Mouse (Mus musculus) urinary bladder, postnatal 25 days (tissue): Measurements from ENCODE around the gene Cfap43.

Experiments used
- DNase-seq: peaks from one replicate; pipeline ENCODE4 v3.0.0; 2022; ENCODE audit warnings: low spot score

The Cfap43 gene

DNA sequence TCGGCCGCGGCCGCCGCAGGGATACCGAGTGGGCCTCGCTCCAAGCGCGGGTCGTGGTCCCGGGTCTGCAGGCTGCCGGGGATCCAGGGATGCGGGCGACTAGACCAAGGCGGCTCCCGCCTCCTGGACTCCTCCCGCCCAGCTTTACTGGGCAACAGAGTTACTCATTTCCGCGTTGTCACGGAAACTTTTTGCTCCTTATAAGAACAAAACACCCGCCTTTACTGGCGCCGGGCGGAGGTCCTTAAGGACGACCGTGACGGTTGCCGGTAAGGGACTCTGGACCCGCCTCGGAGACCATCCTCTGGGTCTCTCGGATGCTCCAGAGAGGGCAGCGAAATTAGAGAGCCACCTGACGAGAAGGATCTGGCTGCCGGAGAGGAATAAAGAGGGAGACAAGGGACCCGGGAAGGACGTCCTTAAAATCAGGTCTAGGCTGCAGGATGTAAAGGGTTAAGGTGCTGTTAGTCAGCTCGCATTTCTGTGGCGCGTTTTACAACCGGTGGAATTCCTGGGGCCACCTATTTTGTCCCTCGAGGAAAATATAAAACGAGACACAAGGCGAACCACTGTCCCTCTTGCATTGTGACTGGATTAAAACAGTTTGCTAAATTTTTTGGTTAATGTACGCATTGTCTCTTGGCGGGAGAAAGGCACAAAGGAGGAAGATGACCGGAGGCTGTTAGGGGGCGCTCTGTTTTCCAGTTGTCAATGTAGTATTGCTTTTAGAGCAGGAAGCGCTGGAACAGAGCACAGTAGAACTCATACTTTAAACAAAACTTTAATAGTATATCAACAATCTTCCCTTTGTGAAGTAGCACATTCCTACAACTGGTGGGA, at the start of gene Cfap43, which contains the start of gene Itprip:
Cfap43 (minus strand) TSS at position 162 of the 840 bp plus-strand sequence.
Itprip (minus strand) TSS at position 174 of the 840 bp plus-strand sequence.
- peak; percentile 75 for DNase-seq

DNA sequence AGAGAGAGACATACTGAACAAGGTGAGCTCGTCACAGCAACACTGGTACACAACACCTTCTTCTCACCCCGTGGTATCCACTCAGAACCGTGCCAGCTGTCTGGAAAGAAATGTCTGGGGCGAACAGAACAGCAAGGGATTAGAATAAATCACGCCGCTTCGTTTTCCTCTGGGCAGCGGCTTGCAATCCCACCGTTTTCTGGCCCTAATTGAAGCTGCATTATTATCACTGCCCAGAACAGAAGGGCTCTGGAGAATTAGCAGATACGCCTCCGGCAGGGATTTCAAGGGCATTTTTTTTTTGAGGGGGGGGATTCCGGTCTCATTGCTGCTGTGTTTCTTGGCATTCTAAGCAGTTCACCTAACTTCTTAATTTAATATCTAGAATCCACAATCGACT, 39.1 kb upstream of the Cfap43 start:
- no peak for DNase-seq

DNA sequence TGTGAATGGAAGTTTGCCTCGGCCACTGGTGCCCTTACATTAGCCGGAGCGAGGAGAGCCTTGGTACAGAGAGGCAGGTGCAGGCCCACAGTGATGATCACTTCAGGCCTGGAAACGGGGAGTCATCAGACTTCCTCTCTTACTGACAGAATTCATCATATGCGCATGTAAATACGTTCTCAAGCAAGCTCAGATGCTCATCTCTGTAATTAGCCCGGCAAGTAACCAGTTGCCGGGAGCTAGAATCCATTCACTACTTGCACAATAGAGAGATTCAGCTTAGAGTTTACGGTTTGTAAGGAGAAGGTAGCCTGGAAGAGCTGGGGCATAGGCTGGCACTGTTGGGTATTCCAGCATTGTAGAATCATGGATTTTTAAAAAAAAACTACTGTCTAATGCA, 34.1 kb upstream of the Cfap43 start:
- DNase-seq = no peak

DNA sequence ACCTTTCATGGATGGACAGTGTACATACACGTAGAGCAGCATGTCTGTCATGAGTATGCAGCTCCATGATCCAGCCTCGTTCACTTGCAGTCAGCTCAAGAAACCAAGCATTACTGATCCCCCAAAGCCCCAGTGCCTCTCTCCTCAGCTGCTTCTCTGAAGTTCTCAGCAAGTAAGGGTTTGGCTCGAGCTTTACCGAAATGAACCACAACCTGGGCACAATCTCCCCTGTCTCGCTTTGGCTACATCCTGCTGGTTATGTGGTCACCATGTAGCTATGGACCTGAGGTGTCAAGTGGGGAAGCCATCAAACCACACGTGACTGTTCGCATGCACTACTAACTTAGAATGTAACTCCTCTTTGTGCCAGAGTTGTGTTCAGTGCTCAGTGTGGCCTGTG, 31.9 kb upstream of the Cfap43 start:
- DNase-seq = no peak

DNA sequence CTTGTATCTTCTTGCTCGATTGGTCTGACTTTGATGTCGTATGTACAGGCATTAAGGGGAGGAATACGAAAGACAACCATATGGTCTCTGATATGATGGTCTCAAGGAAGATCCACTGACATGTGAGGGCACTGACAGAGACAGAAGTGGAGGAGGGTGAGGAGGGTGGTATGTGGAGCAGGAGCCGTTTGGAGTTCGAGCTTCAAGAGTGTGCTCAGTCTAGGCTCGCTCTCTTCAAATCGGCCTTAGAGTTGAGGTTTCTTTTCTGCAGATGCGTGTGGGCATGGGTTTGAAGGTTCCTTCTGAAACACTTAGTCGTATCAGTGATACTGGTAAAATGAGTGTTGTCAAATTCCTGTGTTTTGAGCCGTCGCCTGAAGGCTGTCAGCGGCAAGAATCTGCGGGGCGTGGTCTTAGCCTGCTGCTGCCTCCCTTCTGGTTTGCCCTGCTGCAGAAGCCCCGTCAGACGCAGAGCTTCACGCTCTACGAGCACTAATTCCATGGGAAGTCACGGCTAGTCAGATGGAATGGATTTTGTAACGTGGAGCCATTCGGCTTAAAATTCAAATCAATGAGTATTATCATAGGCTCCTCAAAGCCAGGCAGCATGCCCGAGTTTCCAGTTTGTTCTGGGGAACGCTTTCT, 27.9 kb upstream of the Cfap43 start:
- DNase-seq = no peak

DNA sequence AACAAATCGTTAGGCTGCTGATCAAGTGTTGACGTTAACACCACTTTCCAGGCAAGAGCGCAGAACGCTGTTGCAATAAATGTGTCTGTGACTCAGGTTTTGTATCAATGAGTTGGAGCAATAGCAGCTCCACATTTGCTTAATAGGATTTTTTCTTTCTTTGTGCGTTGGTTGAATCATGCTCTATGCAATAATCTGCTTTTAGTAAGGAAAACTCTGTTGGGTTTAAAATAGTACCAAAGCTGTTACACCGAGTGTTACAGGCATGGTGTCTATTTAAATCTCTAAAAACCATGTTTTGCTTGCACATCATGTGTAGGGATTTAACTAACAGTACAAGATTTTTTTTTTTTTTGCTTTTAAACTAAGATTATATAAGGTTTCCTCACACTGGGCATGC, 20.3 kb upstream of the Cfap43 start:
- no peak for DNase-seq

DNA sequence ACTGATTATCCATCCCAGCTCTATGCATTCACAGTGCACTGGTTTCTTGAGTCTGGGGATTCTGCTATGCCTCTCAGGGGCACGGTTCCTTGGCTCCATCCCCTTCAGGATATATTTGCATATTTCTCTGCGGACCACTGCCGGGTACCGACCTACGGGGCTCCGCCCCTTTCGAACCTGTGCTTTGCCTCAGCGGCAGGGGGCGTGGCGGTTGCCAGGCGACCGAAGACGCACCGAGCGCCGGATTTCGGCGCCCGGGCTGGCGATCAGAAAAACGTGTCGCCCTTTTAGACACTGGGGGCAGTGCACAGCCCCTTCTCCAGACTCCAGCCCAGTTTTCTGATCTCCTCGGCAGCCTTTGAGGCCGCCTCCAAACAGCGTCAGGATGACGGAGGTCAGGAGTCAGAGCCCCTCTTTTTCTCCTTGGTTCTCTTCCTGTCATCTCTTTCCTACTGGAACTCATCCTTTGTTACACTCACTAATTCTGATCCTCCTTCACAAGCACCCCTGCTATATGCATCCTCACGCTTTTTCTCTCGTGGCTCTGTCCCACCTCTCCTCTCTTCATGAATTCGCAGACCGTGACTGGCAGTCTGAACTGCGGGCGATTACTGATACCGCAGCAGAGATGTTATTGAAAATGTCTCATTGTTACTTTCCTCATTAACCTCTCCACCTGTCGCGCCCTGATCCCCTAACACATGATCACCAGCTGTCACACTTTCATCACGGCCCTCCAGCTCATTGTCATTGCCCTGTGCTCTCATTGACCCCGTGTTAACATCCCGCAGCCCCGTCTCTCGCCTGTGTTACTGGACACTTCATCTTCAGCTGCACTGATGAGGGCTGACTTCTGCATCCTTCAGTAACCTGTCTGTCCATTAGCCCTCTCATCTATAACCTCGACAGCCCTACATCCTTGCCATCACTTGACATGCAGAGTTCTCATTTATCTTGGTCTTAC, 18.6 kb upstream of the Cfap43 start, which contains the start of gene Cfap58:
Cfap58 (plus strand) TSS at position 233 of the 964 bp plus-strand sequence.
- DNase-seq = peak; percentile 42

DNA sequence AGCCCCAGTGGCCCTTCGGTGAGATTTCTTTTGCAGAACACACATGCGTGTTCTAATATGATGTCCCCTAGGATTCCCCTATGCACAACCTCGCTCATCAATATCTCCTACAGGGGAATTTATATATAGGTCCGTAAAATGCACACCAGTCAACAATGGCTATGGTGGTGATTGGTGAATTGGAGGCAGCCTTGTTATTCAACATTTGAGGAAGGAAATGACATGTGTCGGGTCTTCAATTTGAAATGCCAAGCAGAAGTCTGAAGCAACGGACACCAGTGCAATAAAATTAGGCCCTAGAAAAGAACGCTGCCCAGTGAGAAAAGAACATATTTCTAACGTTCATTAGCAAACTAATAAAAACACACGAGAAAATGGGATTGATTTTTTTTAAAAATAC, 17.9 kb upstream of the Cfap43 start:
- no peak for DNase-seq

DNA sequence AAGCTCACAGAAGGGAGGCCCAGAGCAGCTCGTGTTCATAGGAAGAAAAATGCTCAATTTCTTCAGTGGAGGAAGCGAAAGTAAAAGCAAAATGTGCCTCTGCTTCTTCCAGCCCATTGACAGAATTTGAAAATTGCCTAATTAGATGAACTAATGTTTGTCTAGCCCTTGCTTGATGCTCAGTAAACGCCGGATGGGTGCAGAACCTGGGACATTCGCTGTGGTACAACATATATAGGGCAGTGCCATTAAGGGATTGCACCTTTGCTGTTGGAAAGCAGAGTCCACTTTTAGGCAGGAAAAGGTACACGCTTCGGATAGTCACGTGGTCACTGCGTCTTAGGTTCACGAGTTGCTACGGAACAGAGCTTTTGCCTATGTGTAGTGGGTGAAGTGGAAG, 17.4 kb upstream of the Cfap43 start:
- DNase-seq = no peak

DNA sequence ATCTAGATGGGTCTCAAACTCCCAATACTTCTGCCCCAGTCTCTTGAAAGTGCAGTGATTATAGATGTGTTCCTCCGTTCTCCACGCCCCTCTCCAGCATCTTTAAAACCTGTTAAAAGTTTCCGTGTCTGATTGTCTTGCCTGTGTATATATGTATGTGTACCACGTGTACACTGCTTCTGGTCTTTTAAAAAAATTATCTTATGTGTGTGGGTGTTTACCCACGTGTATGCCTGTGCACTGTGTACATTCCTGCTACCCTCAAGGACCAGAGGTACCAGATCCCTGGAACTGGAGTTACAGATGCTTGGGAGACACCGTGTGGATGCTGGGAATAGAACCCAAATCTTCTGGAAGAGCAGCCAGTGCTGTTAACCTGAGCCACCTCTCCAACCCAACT, 16.4 kb upstream of the Cfap43 start:
- DNase-seq = no peak

DNA sequence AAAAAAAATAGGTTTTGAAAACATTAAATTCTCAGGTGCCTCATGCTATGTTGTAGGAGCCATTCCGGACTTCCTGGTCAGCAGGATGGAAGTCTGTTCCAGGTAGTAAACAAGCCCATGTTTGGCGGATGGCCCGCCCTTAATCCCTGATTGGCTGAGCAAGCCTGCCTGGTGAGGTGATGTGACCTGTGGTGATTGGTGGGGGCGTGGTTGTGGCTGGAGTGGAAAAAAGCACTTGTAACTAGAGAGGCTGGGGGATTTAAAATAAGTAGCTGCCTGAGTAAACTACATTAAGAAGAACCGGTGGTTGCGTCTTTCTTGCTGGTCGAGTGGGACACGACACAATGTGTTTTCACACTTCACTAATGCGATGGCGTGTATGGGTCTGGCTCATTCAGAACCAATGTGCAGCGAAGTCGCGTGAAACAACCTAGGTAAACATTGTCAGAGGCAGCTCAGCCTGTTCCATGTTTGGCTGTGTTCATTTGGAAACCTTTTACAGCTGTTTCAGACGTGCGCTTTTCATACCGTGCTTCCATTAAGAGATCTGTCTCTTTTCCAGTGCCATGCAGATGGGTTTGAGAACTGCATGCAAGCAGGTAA, 15.7 kb upstream of the Cfap43 start:
- DNase-seq = no peak

DNA sequence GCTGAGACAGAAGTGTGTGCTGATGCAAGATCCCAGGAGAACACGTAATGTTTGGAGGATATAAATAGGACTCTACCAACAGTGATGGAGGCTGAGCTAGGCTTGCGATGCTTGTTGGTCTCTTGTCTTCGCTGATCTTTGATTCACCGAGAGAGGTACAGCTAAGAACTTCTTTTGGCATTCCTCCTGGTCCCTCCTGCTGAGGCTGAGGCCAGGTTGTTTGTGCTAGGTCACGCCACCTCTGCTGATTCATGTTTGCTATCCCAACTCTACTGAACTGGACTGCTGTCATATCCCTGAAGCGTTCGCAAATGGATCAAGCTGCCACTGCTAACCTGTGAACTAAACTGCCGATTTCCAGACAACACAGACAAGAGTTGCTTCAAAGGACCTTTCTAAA, 15.1 kb upstream of the Cfap43 start:
- no peak for DNase-seq

DNA sequence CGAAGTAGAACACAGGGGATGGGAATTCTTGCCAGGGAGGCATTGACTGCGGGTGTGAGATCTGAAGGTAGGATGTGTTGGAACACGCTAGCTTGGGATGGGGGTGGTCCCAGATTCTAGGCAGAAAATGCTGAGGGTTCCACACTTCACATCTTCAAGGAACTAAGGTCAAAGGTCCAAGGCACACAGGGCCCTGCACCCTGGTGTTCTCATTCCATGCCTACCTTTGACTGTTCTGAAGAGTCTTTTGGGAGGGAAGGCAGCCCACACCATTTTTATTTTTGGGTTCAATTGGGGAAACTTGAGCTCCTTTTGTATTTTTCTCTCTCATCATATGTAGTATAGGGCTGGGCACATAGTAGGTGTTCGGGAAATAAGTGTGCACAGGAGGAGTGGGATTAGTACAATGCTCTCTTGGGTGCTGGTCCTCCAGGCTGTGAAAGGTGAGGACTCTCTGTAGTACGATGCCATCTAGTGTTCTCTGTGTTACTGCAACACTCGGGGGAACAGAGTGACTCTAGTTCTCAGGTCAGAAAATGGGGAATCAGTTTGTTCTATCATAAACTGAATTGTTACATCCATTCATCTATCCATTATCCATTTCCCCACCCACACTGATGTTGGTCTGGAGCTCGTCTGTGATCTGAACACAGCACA, 13.0 kb upstream of the Cfap43 start:
- no peak for DNase-seq

DNA sequence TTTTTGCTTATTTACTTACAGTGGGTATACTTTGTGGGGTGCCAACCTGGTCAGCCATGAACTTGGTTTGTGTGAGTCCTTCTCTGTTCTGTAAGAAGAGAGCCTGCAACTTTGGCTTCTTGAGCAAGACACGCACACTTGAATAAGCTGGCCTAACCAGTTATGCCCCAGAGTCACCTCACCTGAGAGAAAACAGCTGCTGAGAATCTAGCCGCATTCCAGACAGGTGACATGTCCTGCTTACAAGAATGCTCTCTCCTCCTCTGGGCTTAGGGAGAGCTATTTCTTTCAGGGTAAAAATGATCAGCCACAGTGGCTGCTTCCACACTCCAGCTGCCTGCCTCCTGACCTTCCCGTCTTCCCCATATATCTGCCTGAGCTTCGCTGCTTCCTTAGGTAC, 10.0 kb upstream of the Cfap43 start:
- DNase-seq = no peak

DNA sequence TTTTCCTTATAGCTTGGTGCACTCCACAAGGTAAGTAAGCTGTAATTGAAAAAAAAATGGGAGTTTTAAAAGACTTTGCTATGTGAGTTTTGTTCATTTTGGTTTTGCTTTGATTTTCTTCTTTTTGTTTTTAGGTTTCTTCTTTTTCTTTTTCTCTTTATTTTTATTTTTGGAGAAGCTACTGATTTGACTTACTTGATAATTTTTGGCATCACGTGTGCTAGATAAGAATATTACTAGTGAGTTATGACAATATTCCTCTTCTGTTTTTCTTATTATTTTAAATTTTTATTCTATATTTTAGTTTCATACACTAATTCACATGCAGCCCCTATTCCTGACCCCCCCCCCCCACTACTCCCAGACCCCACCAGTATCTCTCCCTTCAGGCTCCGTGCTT, 7.9 kb upstream of the Cfap43 start:
- no peak for DNase-seq

DNA sequence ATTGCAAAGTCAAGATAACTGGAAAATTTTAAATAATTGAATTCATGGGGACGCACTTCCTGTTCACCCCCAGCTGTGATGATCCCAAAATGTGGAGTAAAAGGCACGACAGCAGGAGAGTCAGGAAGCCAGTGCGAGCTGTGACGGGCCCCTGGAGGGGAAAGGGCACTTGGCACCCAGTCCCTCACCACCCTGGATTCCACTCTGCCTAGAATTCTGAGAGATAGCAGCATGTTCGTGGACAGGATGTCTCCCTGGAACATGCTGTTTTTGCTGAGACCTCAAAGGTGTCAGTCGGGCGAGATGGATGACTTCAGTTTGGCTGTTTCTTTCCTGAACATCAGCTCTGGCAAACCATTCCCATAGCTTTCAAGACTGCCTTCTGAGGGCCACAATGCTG, 6.7 kb upstream of the Cfap43 start:
- DNase-seq = no peak

DNA sequence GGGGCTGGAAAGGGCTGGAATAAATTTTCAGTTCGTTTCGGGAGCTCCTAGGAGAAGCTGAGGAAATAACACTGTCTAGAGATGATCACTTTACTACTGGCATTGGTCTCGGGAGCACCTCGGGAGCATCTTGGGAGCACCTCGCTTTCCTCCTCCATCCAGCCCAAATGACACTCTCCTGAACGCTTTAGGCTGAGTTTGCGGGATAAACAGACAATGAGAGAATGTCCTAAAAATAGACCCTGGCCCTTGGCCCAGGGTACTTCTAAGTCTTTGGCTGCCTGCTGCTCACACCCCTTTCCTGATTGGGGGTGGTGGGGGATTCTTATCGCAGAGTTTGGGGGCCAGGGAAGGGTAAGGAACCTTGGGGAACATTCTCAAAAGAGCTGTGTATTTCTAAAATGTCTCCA, 884 bp upstream of the Cfap43 start:
- no peak for DNase-seq

DNA sequence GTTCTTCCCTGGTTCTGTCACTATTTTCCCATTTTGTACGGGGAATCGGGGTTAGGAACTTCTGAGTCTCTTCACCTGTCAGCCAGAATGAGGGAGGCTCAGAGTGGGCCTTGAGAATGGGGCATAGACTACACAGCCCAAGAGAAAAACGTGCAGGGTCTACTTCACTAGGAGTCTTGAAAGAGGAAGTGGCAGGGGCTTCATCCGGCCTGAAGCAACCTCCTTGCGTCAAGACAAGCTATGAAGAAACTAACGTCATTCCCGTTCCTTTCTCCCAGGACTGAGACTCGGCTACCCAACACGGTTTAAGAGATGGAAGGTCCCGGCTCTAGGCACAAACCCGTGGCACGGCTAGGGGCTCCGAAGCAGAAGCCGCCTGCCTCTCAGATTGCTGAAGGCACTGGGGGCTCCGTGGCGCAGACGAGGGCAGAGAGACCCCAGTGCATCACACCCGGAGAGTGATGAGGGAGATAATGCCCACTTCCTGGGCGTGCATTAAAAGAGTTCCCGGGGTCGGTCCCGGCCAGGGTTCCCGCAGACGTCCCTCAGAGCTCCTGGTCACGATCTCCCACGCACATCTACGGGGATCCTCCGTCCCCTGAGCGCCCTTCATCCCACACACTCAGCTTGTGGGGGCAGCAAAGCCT, 509 bp downstream of the Cfap43 start:
- DNase-seq = no peak

DNA sequence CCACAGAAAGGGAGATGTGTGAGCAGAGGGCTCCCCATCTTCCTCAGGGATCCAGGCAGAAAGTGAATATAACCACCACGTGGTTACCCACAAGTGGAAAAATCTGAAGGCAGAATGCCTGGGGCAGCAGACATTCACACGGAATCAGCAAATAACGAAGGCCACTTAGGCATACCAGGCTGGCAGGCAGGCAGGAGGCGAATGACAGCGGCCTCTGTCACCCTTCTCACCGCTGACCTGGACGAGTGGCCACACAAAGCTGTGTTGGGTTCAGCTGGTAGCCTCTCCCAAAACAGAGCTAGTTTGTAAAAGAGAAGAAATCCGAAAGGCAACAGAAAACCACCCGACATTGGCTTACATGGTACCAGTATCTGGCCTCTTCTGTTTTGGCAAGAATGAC, 1.1 kb downstream of the Cfap43 start:
- no peak for DNase-seq

DNA sequence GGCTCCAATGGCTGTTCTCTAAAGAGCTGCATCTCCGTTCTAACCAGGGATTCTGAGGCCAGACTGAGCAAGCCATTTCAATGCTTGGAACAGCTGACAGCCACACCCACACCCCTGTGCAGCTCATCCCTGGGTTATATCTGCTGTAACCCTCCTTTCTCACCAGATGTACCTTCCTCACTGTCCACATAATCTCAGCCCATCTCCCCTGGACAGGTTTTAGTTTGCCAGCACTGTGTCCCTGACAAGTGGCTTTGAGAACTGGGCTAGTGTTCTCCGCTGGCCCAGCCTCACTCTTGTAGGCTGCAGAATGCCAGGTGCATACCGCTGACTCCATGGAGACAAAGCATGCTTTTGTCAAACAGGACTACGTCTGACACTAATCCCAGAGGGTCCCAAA, 1.7 kb downstream of the Cfap43 start:
- no peak for DNase-seq

DNA sequence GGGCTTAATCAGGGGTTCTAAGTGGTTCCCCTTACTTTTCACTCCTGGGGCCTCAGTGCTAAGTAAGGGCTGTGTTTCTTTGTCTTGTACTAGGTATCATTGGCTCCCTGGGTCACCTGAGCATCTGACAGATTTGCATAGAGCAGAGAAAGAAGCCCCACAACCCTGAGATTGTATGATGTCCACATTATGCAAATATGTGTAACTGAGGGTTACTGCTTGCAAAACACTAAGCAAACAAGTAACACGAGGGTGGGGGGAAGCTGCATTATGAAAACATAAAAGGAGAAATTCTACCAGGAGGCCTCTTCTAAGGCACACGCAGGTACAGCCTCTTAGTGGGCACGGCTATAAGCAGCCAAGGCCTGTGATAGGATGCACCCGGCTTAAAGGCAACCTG, 3.8 kb downstream of the Cfap43 start:
- no peak for DNase-seq
